Mouse (Mus musculus) erythroid progenitor cell, adult 5-6 weeks (primary cell): ENCODE results near the gene Uck1. TPM values are rescaled to one million over a fixed set of nuclear protein-coding genes. Genes with fewer than 3 reads are reported as not detected.

Experiments used
- ATAC-seq: replicated peaks from 2 replicates; pipeline ENCODE4 v1.8.0; 2016; ENCODE audit warnings: moderate number of reproducible peaks, mild to moderate bottlenecking, moderate TSS enrichment, inconsistent platforms; ENCODE audit not compliant: poor library complexity, low FRiP score, severe bottlenecking
- total RNA-seq, 2 experiments: library from RNA; stranded (forward) in 1 of 2; stranded (reverse) in 1 of 2; fragments of 150-400 nt in 1 of 2; fragments of 186-747, 209-891 nt in 1 of 2; gene quantifications; 2 replicates each; pipeline versions ENCODE4 v1.2.3 to v1.2.4; 2015 to 2017; ENCODE audit warnings: low replicate concordance in 2 of 2

Uck1 gene
- total RNA-seq, 2 experiments from 2014 or later, result 7.5 to 20.9 TPM

- no peak for ATAC-seq
Measured at GRCm38 (mm10) chr2:32222057-32222456, 37.9 kb downstream of the Uck1 start.

- no peak for ATAC-seq
Measured at GRCm38 (mm10) chr2:32221577-32221976, 38.4 kb downstream of the Uck1 start.

GRCm38 (mm10) chr2:32220969-32221368, 39.0 kb downstream of the Uck1 start:
- no peak for ATAC-seq

- ATAC-seq, result no peak
Measured at GRCm38 (mm10) chr2:32220021-32220420, 39.9 kb downstream of the Uck1 start.

DNA sequence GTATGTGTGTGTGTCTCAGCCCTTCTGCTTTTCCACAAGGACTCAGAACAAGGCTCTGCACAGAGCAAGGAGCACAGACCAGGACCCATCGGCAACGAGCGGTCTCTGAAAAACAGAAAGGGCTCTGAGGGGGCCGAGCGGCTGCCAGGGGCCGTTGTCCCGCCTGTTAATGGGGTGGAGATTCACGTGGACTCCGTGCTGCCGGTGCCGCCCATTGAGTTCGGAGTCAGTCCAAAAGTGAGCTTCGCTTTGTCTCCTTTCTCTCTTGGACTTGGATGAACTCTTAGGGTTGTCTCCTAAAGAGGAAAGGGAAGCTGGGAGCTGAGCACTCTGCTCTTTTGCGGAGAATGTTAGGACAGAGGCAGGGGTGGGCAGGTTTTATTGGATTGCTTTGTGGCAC, 40.5 kb downstream of the Uck1 start:
- ATAC-seq, result no peak

- no peak for ATAC-seq
Measured at GRCm38 (mm10) chr2:32218541-32219334, 41.2 kb downstream of the Uck1 start.

- ATAC-seq, result no peak
Measured at GRCm38 (mm10) chr2:32218113-32218512, 41.8 kb downstream of the Uck1 start.

DNA sequence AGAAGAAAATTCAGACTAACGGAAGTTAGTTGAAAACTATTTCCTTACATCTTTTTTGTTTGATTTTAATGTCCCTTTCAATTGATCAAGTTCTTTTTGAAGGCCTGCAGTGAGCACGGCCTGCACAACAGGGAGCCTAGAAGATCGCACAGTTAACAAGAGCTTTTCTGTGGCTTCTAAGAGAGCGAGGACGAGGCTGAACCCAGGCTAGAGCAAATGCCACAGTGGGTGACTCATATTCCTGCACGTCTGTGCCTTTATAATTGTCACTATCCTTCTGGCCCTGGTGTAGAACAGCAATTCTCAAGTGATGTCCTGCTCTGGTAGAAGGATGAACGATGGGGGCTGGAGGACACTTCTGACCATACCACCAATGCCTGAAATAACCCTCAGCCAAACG, 42.3 kb downstream of the Uck1 start:
- no peak for ATAC-seq

DNA sequence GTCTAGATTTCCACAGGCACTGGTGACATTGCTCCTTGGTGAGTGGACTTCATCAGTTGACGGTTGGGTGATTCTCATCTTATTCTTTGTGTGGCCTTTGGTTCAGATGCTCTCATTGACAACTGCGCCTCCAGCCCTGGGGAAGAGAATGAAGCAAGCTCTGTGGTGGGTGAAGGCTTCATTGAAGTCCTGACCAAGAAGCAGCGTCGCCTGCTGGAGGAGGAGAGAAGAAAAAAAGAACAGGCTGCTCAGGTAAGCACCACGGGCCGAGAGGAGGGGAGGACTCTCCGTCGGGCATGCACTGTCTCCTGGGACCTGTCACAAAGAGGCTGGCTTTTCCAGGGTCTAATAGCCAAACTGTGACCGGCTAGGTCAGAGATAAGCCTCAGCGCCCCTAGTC, 43.5 kb downstream of the Uck1 start:
- ATAC-seq, result no peak

DNA sequence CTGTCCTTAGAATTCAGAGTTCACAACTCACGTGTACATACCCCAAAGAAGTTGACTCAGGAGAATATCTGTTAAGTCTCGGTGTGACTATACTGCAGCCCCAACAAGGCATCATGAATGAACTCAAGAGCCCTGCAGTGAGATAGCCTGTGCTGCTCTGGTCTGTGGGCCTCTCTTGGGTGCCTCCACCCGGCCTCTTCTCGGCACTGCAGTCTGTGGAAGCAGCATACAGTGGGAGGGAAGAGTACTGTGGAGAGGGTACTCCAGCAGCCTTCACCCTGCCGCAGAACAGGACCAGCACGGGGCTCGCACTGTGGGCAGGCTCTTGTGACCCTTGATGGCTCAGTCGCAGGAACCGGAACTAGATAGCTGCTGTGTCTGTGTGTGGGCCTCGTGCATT, 44.4 kb downstream of the Uck1 start:
- no peak for ATAC-seq

- ATAC-seq, result no peak
Measured at GRCm38 (mm10) chr2:32213000-32213399, 47.0 kb downstream of the Uck1 start.

DNA sequence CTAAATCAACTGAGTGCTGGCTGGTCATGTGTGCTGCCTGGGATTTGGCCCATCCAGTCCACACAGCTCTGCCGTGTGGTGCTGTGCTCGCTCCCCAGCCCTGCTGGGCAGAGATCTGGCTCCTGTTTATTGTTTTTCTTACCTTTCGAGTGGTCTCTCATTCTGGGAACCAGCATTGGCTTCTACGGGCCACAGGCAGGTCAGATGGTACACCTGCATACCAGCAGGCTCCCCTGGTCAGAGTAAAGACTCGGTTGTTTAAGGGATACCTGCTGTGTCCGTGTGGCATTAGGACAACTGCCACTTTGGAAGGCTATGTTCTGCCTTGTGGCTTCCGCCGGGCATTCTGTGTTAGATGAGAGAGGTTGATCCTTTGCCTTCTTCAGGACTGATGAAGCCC, 48.3 kb downstream of the Uck1 start:
- ATAC-seq, result no peak

GRCm38 (mm10) chr2:32207682-32208081, 52.3 kb downstream of the Uck1 start:
- ATAC-seq, result no peak

Other genes starting within 250 kb of the Uck1 start
- gene Fam78a, start 175.3 kb downstream of the Uck1 start, total RNA-seq (2015; ENCODE audit: low replicate concordance), result 27.7 and 41.1 TPM in 2 replicates
- gene Fam78a, start 175.3 kb downstream of the Uck1 start, total RNA-seq (2017; ENCODE audit: low replicate concordance), result 48.4 and 75.5 TPM in 2 replicates
- not detected in 2 replicates for gene Plpp7, start 164.6 kb downstream of the Uck1 start, total RNA-seq (2015; ENCODE audit: low replicate concordance)
- gene Plpp7, start 164.6 kb downstream of the Uck1 start, total RNA-seq (2017; ENCODE audit: low replicate concordance), result 0.26 TPM in 1 of 2 replicates, not detected in the other
- 19.1 and 26.4 TPM in 2 replicates for gene Prrc2b, start 109.1 kb downstream of the Uck1 start, total RNA-seq (2015; ENCODE audit: low replicate concordance)
- gene Prrc2b, start 109.1 kb downstream of the Uck1 start, total RNA-seq (2017; ENCODE audit: low replicate concordance), result 11.1 and 25.3 TPM in 2 replicates
- 14.1 and 23.1 TPM in 2 replicates for gene Pomt1, start 23.6 kb downstream of the Uck1 start, total RNA-seq (2015; ENCODE audit: low replicate concordance)
- gene Pomt1, start 23.6 kb downstream of the Uck1 start, total RNA-seq (2017; ENCODE audit: low replicate concordance), result 18.0 and 36.3 TPM in 2 replicates
- gene Golga2, start 27.2 kb upstream of the Uck1 start, total RNA-seq (2015; ENCODE audit: low replicate concordance), result 32.7 and 43.2 TPM in 2 replicates
- gene Golga2, start 27.2 kb upstream of the Uck1 start, total RNA-seq (2017; ENCODE audit: low replicate concordance), result 39.0 and 62.4 TPM in 2 replicates
- 49.4 and 68.7 TPM in 2 replicates for gene Swi5, start 27.9 kb upstream of the Uck1 start, total RNA-seq (2015; ENCODE audit: low replicate concordance)
- 77.7 and 95.8 TPM in 2 replicates for gene Swi5, start 27.9 kb upstream of the Uck1 start, total RNA-seq (2017; ENCODE audit: low replicate concordance)
- 65.4 and 90.1 TPM in 2 replicates for gene Ciz1, start 92.2 kb upstream of the Uck1 start, total RNA-seq (2015; ENCODE audit: low replicate concordance)
- gene Ciz1, start 92.2 kb upstream of the Uck1 start, total RNA-seq (2017; ENCODE audit: low replicate concordance), result 77.5 and 131 TPM in 2 replicates
- not detected in 2 replicates for gene Dnm1, start 93.2 kb upstream of the Uck1 start, total RNA-seq (2015; ENCODE audit: low replicate concordance)
- gene Dnm1, start 93.2 kb upstream of the Uck1 start, total RNA-seq (2017; ENCODE audit: low replicate concordance), result not detected in 2 replicates
- gene 1110008P14Rik, start 121.8 kb upstream of the Uck1 start, total RNA-seq (2015; ENCODE audit: low replicate concordance), result 5.8 and 7.5 TPM in 2 replicates
- 3.7 and 7.2 TPM in 2 replicates for gene 1110008P14Rik, start 121.8 kb upstream of the Uck1 start, total RNA-seq (2017; ENCODE audit: low replicate concordance)
- 1,234 and 1,375 TPM in 2 replicates for gene Lcn2, start 128.1 kb upstream of the Uck1 start, total RNA-seq (2015; ENCODE audit: low replicate concordance)
- gene Lcn2, start 128.1 kb upstream of the Uck1 start, total RNA-seq (2017; ENCODE audit: low replicate concordance), result 165 and 167 TPM in 2 replicates
- gene Ptges2, start 135.7 kb upstream of the Uck1 start, total RNA-seq (2015; ENCODE audit: low replicate concordance), result 0.42 and 0.72 TPM in 2 replicates
- gene Ptges2, start 135.7 kb upstream of the Uck1 start, total RNA-seq (2017; ENCODE audit: low replicate concordance), result 0.51 TPM in 1 of 2 replicates, not detected in the other
- gene Naif1, start 190.3 kb upstream of the Uck1 start, total RNA-seq (2015; ENCODE audit: low replicate concordance), result 4.0 TPM in 1 of 2 replicates, not detected in the other
- 0.23 and 2.1 TPM in 2 replicates for gene Naif1, start 190.3 kb upstream of the Uck1 start, total RNA-seq (2017; ENCODE audit: low replicate concordance)
- 5.4 and 7.2 TPM in 2 replicates for gene Slc25a25, start 191.3 kb upstream of the Uck1 start, total RNA-seq (2015; ENCODE audit: low replicate concordance)
- 14.8 and 19.0 TPM in 2 replicates for gene Slc25a25, start 191.3 kb upstream of the Uck1 start, total RNA-seq (2017; ENCODE audit: low replicate concordance)